Mouse (Mus musculus) MEL (cell line): Measurements from ENCODE around the gene Sorbs1. TPM values are rescaled to one million over a fixed set of nuclear protein-coding genes. Genes with fewer than 3 reads are reported as not detected.

Source experiments
- DNase-seq: peaks from one replicate; pipeline ENCODE4 v3.0.0; 2011; ENCODE audit warnings: low read depth, low spot score
- H3K27ac ChIP-seq: 2 replicates; pipeline ENCODE4 v1.5.1; 2012; ENCODE audit warnings: low read depth, mild to moderate bottlenecking, control low read depth, low read length, moderate library complexity; ENCODE audit not compliant: control insufficient read depth
- H3K27me3 ChIP-seq, 2 experiments: fragments of 150-350 bp in 1 of 2; sonication (generic) in 1 of 2; 2 replicates each; pipeline ENCODE4 v1.6.1; 2012; ENCODE audit warnings: low read length in 2 of 2, mild to moderate bottlenecking in 2 of 2, improper control_type of control experiment in 1 of 2, moderate library complexity in 1 of 2; ENCODE audit not compliant: insufficient read depth in 2 of 2, control insufficient read depth in 1 of 2
- H3K36me3 ChIP-seq, 2 experiments: 2 replicates each; pipeline ENCODE4 v1.6.1; 2012 to 2014; ENCODE audit warnings: low read length in 2 of 2, improper control_type of control experiment in 1 of 2, inconsistent platforms in 1 of 2, mild to moderate bottlenecking in 1 of 2; ENCODE audit not compliant: insufficient read depth in 2 of 2, control insufficient read depth in 1 of 2
- H3K4me1 ChIP-seq, 2 experiments: fragments of 150-350 bp in 1 of 2; sonication (generic) in 1 of 2; 2 replicates each; pipeline ENCODE4 v1.6.1; 2012; ENCODE audit warnings: low read length in 2 of 2, improper control_type of control experiment in 1 of 2, mild to moderate bottlenecking in 1 of 2; ENCODE audit not compliant: insufficient read depth in 2 of 2, control insufficient read depth in 1 of 2
- H3K4me3 ChIP-seq, 2 experiments: fragments of 150-350 bp in 1 of 2; sonication (generic) in 1 of 2; 2 replicates each; pipeline ENCODE4 v1.5.1; 2012; ENCODE audit warnings: low read depth in 2 of 2, low read length in 2 of 2, mild to moderate bottlenecking in 2 of 2, moderate library complexity in 2 of 2, control low read depth in 1 of 2, improper control_type of control experiment in 1 of 2; ENCODE audit not compliant: control insufficient read depth in 1 of 2, insufficient read depth in 1 of 2
- H3K79me2 ChIP-seq: 2 replicates; pipeline ENCODE4 v1.6.1; 2012; ENCODE audit warnings: mild to moderate bottlenecking, low read length, moderate library complexity; ENCODE audit not compliant: control insufficient read depth, poor library complexity, insufficient read depth
- H3K9ac ChIP-seq: 2 replicates; pipeline ENCODE4 v1.6.1; 2012; ENCODE audit warnings: low read depth, mild to moderate bottlenecking, control low read depth, low read length, moderate library complexity; ENCODE audit not compliant: control insufficient read depth, poor library complexity, severe bottlenecking
- H3K9me3 ChIP-seq: fragments of 150-350 bp; sonication (generic); replicated peaks from 2 replicates; pipeline ENCODE4 v1.6.1; 2012; ENCODE audit warnings: mild to moderate bottlenecking, low read length, improper control_type of control experiment, moderate library complexity; ENCODE audit not compliant: insufficient read depth
- CHD1 ChIP-seq: IDR thresholded peaks from 2 replicates; pipeline ENCODE4 v1.6.1; 2012; ENCODE audit warnings: low read depth, mild to moderate bottlenecking, inconsistent platforms, low read length, improper control_type of control experiment
- E2F4 ChIP-seq: IDR thresholded peaks from 2 replicates; pipeline ENCODE4 v1.6.1; 2011; ENCODE audit warnings: low read depth, low read length, improper control_type of control experiment, borderline replicate concordance
- ELF1 ChIP-seq: IDR thresholded peaks from 2 replicates; pipeline ENCODE4 v1.6.1; 2014; ENCODE audit warnings: low read depth, mild to moderate bottlenecking, inconsistent platforms, low read length, improper control_type of control experiment, moderate library complexity
- ETS1 ChIP-seq: IDR thresholded peaks from 2 replicates; pipeline ENCODE4 v1.6.1; 2012; ENCODE audit warnings: low read depth, mild to moderate bottlenecking, inconsistent platforms, low read length, improper control_type of control experiment, moderate library complexity
- GATA1 ChIP-seq: IDR thresholded peaks from 2 replicates; pipeline ENCODE4 v1.6.1; 2011; ENCODE audit warnings: low read depth, low read length, improper control_type of control experiment
- HCFC1 ChIP-seq: IDR thresholded peaks from 2 replicates; pipeline ENCODE4 v1.6.1; 2012; ENCODE audit warnings: low read depth, mild to moderate bottlenecking, inconsistent platforms, low read length, improper control_type of control experiment, moderate library complexity
- MAFK ChIP-seq: IDR thresholded peaks from 2 replicates; pipeline ENCODE4 v1.6.1; 2011; ENCODE audit warnings: low read depth, mild to moderate bottlenecking, low read length, improper control_type of control experiment, borderline replicate concordance
- MEF2A ChIP-seq: IDR thresholded peaks from 2 replicates; pipeline ENCODE4 v1.6.1; 2014; ENCODE audit warnings: low read depth, mild to moderate bottlenecking, inconsistent platforms, low read length, improper control_type of control experiment; ENCODE audit not compliant: poor library complexity, insufficient replicate concordance, severe bottlenecking; ENCODE audit errors: extremely low read depth
- NELFE ChIP-seq: IDR thresholded peaks from 2 replicates; pipeline ENCODE4 v1.6.1; 2011; ENCODE audit warnings: low read depth, low read length, improper control_type of control experiment
- POLR2AphosphoS2 ChIP-seq: IDR thresholded peaks from 2 replicates; pipeline ENCODE4 v1.6.1; 2011; ENCODE audit warnings: low read length, improper control_type of control experiment
- RCOR1 ChIP-seq: IDR thresholded peaks from 2 replicates; pipeline ENCODE4 v1.6.1; 2012; ENCODE audit warnings: low read depth, mild to moderate bottlenecking, inconsistent platforms, low read length, improper control_type of control experiment
- SIN3A ChIP-seq: IDR thresholded peaks from 2 replicates; pipeline ENCODE4 v1.6.1; 2012; ENCODE audit warnings: low read length, improper control_type of control experiment, inconsistent platforms
- TBP ChIP-seq: IDR thresholded peaks from 2 replicates; pipeline ENCODE4 v1.8.0; 2011; ENCODE audit warnings: low read depth, low read length, improper control_type of control experiment
- UBTF ChIP-seq: IDR thresholded peaks from 2 replicates; pipeline ENCODE4 v1.6.1; 2012; ENCODE audit warnings: low read depth, mild to moderate bottlenecking, inconsistent platforms, low read length, improper control_type of control experiment, moderate library complexity, borderline replicate concordance; ENCODE audit not compliant: insufficient read depth
- ZKSCAN1 ChIP-seq: IDR thresholded peaks from 2 replicates; pipeline ENCODE4 v1.6.1; 2012; ENCODE audit warnings: low read depth, mild to moderate bottlenecking, inconsistent platforms, low read length, improper control_type of control experiment, moderate library complexity
- ZMIZ1 ChIP-seq: IDR thresholded peaks from 2 replicates; pipeline ENCODE4 v1.6.1; 2012; ENCODE audit warnings: low read depth, mild to moderate bottlenecking, inconsistent platforms, low read length, improper control_type of control experiment, moderate library complexity
- polyA plus RNA-seq, 2 experiments: library from polyadenylated mRNA; stranded (reverse) in 1 of 2; unstranded in 1 of 2; fragments of >175 nt in 1 of 2; fragments of >200 nt in 1 of 2; gene quantifications; 2 replicates each; pipeline versions ENCODE4 v1.2.1 to v1.2.4; 2012; ENCODE audit warnings: low replicate concordance in 2 of 2, low read depth in 1 of 2; ENCODE audit not compliant: insufficient read length in 2 of 2, insufficient read depth in 1 of 2, missing spikeins in 1 of 2
- total RNA-seq: library from RNA; depleted of rRNA; stranded (reverse); fragments of 300-350 nt; gene quantifications from 2 replicates; pipeline ENCODE4 v1.2.3, GENCODE M21; 2012

Sorbs1 gene
- total and polyA plus RNA-seq, 3 experiments = 1.3 to 5.3 TPM; not detected in 1

GRCm38 (mm10) chr19:40508851-40509250 lies 4.7 kb downstream of the Sorbs1 start:
- H3K27ac ChIP-seq = no peak overlapping the region
- H3K4me1 ChIP-seq = peaks cover 0 to 8% of the 10 kb centered on the region in 2 experiments; a peak in 2 of 4 replicates
- no peaks in the 10 kb centered on the region for H3K27me3 ChIP-seq
- H3K36me3 ChIP-seq = peaks cover 0 to 7% of the 10 kb centered on the region in 2 experiments; a peak in 2 of 4 replicates
- no peaks in the 10 kb centered on the region for H3K9me3 ChIP-seq
- H3K9ac ChIP-seq = no peak overlapping the region
- no peak overlapping the region for H3K4me3 ChIP-seq
- H3K79me2 ChIP-seq = no peaks in the 10 kb centered on the region; the same call in 1 of the 2 replicates
- no peak for DNase-seq
- TF ChIP-seq ETS1 = no peak
- TF ChIP-seq E2F4 = no peak
- no peak for TF ChIP-seq HCFC1
- TF ChIP-seq ELF1 = no peak
- TF ChIP-seq TBP = no peak
- no peak for TF ChIP-seq NELFE
- no peak for TF ChIP-seq SIN3A
- no peak for TF ChIP-seq CHD1
- no peak for TF ChIP-seq MEF2A
- TF ChIP-seq POLR2AphosphoS2 = no peak

GRCm38 (mm10) chr19:40506965-40507364 lies 6.6 kb downstream of the Sorbs1 start:
- no peaks in the 10 kb centered on the region for H3K79me2 ChIP-seq
- H3K36me3 ChIP-seq = peaks cover 0 to 7% of the 10 kb centered on the region in 2 experiments; a peak in 2 of 4 replicates
- TF ChIP-seq ZMIZ1 = no peak
- TF ChIP-seq UBTF = no peak
- no peak for TF ChIP-seq CHD1
- TF ChIP-seq RCOR1 = no peak
- TF ChIP-seq MAFK = no peak
- TF ChIP-seq POLR2AphosphoS2 = no peak
- TF ChIP-seq, all 39 proteins: peak for 0
- Histone ChIP-seq H3K4me1 (peaks cover 0 to 4% of the 10 kb centered on the region in 2 experiments; a peak in 2 of 4 replicates), H3K27ac (no peak overlapping the region), H3K9me3 (no peaks in the 10 kb centered on the region), H3K4me3 (no peak overlapping the region), H3K9ac (no peak overlapping the region), H3K27me3 (no peaks in the 10 kb centered on the region)
- no peak for DNase-seq

GRCm38 (mm10) chr19:40504336-40504735 lies 9.2 kb downstream of the Sorbs1 start:
- no peak for TF ChIP-seq ZKSCAN1
- no peak for TF ChIP-seq ZMIZ1
- no peak for TF ChIP-seq MEF2A
- no peak for TF ChIP-seq UBTF
- no peak for TF ChIP-seq ELF1
- no peak for TF ChIP-seq GATA1
- no peak for TF ChIP-seq SIN3A
- Histone ChIP-seq H3K9me3 (no peaks in the 10 kb centered on the region), H3K27me3 (no peaks in the 10 kb centered on the region), H3K4me1 (0 out of 4 replicates have a peak, but pooled peaks cover 0 to 1% of the 10 kb centered on the region in 2 experiments), H3K9ac (no peak overlapping the region), H3K4me3 (no peak overlapping the region), H3K79me2 (no peaks in the 10 kb centered on the region), H3K36me3 (no peaks in the 10 kb centered on the region), H3K27ac (no peak overlapping the region)
- no peak for DNase-seq
